Mouse (Mus musculus) gonadal fat pad, adult 2 months (tissue): Measurements from ENCODE around the gene Mmadhc. TPM values are rescaled to one million over a fixed set of nuclear protein-coding genes. Genes with fewer than 3 reads are reported as not detected.

ENCODE experiments used
- DNase-seq: peaks from one replicate; pipeline ENCODE4 v3.0.0-alpha.2; 2012; ENCODE audit warnings: low read depth
- polyA plus RNA-seq: library from polyadenylated mRNA; depleted of rRNA; stranded (reverse); fragments of >200 nt; gene quantifications from 2 replicates; pipeline ENCODE4 v1.2.3, GENCODE M21; 2012; rRNA removed

The Mmadhc gene
- polyA plus RNA-seq, 1 experiment: 65.2 TPM

GRCm38 (mm10) chr2:50265215-50265785 is 31.3 kb downstream of the Mmadhc start:
- no peak for DNase-seq

- no peak for DNase-seq
These were observed 32.5 kb downstream of the Mmadhc start for GRCm38 (mm10) chr2:50264059-50264458.

- DNase-seq: no peak
These were observed 41.6 kb downstream of the Mmadhc start for GRCm38 (mm10) chr2:50254955-50255354.

GRCm38 (mm10) chr2:50248551-50248950 is 48.0 kb downstream of the Mmadhc start:
- no peak for DNase-seq

- DNase-seq: no peak
These were observed 63.1 kb downstream of the Mmadhc start for GRCm38 (mm10) chr2:50233491-50233890.

Other genes with a start within 250 kb of the Mmadhc start
- gene Lypd6, start 230.4 kb downstream of the Mmadhc start, polyA plus RNA-seq: 4.0 and 6.9 TPM in 2 replicates